Mouse (Mus musculus): ENCODE results near the gene Acadl.

GRCm38 (mm10) chr1:66805408-66805807 lies 57.7 kb downstream of the Acadl start:
- TF ChIP-seq POLR2A (IDR thresholded peaks at IDR 0.05; ENCODE audit: insufficient read length, low read depth) = no peak
- TF ChIP-seq E2F4 (IDR thresholded peaks at IDR 0.05; ENCODE audit: insufficient read depth) = no peak
- TF ChIP-seq CEBPB (IDR thresholded peaks at IDR 0.05; ENCODE audit: insufficient read depth, poor library complexity, severe bottlenecking) = no peak
- TF ChIP-seq REST (IDR thresholded peaks at IDR 0.05; ENCODE audit: insufficient read depth, insufficient read length) = no peak
- TF ChIP-seq TCF12 (IDR thresholded peaks at IDR 0.05; ENCODE audit: insufficient read depth, poor library complexity, severe bottlenecking) = no peak
- TF ChIP-seq USF1 (IDR thresholded peaks at IDR 0.05; ENCODE audit: low read depth) = no peak
- no peak for TF ChIP-seq POLR2AphosphoS2 (IDR thresholded peaks at IDR 0.05; ENCODE audit: insufficient read length, low read depth)
- no peak for TF ChIP-seq MAX (IDR thresholded peaks at IDR 0.05; ENCODE audit: low read depth)
- no peak for TF ChIP-seq MYOG (IDR thresholded peaks at IDR 0.05; ENCODE audit: control insufficient read depth in 1 of 3, insufficient read depth in 1 of 3, insufficient read length in 2 of 3, low read depth in 2 of 3)
- no peak for TF ChIP-seq TCF3 (IDR thresholded peaks at IDR 0.05; ENCODE audit: insufficient read length, low read depth)
- no peak for TF ChIP-seq SRF (IDR thresholded peaks at IDR 0.05; ENCODE audit: control insufficient read depth, insufficient read length, low read depth)
- no peak for TF ChIP-seq MYOD1 (IDR thresholded peaks at IDR 0.05; ENCODE audit: control insufficient read depth in 1 of 3, insufficient read length in 2 of 3, low read depth in 2 of 3)

Data from myocyte (in vitro differentiated cells).